Mouse (Mus musculus): ENCODE data around the gene Vmn1r29.
"Not testable (repeated sequence)": the region's sequence is repeated elsewhere in the genome, so short reads cannot be mapped to it uniquely, and the experiment has no call there.

Vmn1r29 gene

DNA sequence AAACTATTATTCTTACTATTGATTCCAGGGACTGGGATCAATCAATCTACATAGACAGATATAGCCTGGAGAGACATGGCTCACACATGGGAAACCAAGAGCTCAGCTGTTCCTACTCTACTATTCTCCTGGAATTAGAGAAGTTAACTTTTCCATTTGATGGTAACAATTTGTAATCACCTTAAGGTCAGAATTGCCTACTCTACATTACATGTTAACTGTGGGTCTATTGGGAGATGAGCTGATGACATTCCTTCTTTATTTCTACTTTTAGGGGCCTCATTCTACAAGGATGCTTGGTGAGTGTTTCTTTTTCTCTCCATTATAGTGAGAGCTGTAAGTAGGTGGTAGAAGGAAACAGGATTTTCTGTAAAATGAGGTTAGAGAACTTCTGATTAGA, at the start of gene Vmn1r29:
Gene Vmn1r29 (plus strand): TSS at position 301 of the 400 bp plus-strand sequence.
- in situ Hi-C loops (cut with MseI, MboI), result no loop called here

DNA sequence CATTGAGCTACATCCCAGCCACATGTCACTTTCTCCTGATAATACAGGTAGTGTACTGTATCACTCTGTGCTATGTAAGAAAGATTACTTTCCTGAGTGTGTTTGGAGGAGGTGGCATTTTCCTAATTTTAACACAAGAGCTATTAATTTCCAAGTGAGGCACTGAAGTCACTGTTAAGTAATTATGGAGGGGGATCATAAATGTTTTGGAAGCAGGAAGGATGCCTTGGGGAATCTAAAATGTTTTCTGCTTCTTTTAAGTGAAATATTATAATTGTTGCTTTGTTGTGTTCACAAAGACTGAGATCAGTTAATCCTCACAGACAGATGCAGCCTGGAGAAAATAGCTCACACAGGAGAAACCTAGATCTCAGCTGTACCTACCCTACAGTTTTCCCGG, 39.6 kb upstream of the Vmn1r29 start, which contains the start of gene Vmn1r28:
Gene Vmn1r28 (plus strand): TSS at position 301 of the 400 bp plus-strand sequence.
- in situ Hi-C loops (cut with MseI, MboI), result no loop called here

DNA sequence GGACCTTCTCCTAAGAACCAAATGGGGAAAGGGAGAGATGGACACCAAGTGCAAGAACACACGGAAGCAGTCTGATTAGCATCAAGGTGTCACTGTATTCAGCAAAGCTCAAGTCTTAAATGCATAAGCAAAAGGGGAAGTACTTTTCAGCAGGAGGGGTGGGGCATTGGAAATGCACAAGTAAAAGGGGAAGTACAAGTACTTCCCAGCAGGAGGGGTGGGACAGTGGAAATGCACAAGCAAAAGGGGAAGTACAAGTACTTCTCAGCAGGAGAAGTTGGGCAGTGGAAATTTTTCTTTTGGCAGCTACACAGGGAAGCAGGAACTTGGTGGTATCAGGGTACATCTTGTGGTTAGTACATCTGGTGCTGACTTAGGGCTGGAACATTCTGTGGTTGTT, 21.7 kb upstream of the Vmn1r29 start:
- in situ Hi-C loops (cut with MseI, MboI), result not testable (repeated sequence)

DNA sequence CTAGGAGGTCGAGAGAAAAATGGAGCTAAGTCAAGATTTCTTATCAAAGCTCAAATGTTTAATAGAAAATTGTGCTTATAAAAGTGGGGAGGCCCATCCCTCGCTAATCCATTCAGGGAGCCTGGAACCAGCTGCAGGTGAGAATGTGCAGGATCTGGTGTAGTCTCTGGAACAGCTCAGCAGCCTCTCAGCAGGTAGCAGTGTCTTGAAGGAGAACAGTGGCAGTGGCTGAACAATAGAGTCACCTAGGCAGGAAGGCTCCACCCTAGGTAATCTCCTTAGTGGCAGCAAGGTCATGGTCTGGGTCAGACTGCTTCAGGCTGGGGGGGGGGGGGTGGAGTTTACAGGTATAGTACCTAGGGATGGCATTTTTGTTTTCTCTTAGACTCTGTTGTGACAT, 9.1 kb upstream of the Vmn1r29 start:
- in situ Hi-C loops (cut with MseI, MboI), result no loop called here

DNA sequence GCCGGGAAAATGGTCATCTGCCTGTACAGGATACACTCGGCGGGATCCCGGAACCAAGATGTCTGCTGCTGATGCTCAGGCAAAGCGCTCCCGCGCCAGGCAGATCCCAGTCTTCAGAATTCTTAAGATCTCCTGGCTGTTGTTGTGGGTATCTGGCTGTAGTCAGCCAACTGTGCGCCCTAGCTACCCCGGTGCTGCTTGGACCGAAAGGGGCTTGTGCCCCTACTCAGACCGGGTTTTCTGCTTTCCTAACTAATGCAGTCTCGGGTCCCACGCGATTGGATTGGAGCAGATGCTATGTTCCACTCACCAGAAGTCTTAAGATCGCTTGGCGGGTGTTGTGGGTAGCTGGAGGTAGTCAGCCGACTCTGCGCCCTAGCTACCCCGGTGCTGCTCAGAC, 2.8 kb upstream of the Vmn1r29 start:
- in situ Hi-C loops (cut with MseI, MboI), result not testable (repeated sequence)

DNA sequence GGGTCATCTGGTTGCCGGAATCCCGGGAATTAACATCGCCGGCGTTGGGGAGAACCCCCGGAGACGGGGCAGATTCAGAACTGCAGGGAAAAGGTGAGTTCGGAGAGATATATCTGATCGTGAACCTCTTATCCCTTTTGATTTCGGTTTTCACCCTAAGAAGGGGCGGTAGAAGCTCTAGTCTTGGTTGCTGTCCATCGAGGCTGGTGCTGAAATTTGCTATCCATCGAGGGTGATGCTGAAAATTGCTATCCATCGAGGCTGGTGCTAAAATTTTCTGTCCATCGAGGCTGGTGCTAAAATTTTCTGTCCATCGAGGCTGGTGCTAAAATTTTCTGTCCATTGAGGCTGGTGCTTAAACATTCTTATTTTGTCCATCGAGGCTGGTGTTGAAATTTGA, 29.3 kb downstream of the Vmn1r29 start:
- in situ Hi-C loops (cut with MseI, MboI), result not testable (repeated sequence)

Measured in mouse trophoblast stem cell (cell line).